Mouse (Mus musculus) brain, adult 2 months (tissue): ENCODE measurements at regions not wholly inside any gene's neighbourhood (a gene's known extent, or its start where the extent isn't known, plus 50 kb on each side); places are given as distances from the start of the nearest gene placed in this dataset.
"Not testable (repeated sequence)": the region's sequence is repeated elsewhere in the genome, so short reads cannot be mapped to it uniquely, and the experiment has no call there.

Source experiments
- DNase-seq: peaks from one replicate; pipeline ENCODE4 v3.0.0; 2011; ENCODE audit warnings: low read depth, low spot score

GRCm38 (mm10) chr10:117477331-117478201 is 97.8 kb upstream of the Cpsf6 start:
- no peak for DNase-seq

DNA sequence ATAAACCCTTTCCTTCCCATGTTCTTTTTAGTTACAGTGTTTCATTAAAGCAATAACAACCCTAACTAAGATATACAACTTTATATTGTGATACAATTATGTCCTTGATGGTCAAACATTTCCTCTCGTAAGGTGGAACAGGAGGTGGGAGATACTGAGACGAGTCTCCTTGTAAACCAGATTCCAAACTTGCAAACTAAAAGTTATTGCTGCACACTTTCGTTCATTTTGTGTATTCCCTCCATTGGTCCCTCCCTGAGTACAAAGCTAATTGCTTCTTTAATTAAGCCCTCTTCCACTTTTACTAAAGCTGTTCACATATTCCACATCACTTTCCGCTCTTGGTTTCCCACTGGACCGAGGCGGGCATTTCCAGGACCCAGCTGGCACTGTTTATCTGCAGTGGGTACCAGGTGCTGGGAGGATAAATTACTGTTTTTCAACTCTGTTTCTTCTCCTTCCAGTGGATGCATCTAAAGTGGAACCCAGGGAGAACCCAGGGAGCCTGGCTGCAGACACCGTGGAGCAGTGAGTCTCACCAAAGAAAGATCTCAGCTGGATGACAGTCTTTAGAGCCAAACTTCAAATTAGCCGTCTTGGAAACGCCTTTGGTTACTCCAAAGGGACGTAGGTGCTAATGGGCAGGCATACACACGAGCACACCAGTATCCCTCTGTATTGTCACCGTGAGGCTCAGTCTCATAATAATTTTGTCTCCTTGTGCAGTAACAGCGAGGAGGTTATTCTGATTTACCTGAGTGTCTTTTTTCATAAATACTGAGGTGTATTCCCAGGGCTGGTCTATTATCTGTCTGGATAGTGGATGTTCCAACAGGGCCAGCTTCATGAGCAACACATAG is 95.5 kb upstream of the Cpsf6 start:
- DNase-seq = no peak

GRCm38 (mm10) chr10:117474351-117475085 is 94.7 kb upstream of the Cpsf6 start:
- DNase-seq = no peak

GRCm38 (mm10) chr10:117473471-117473870 is 93.7 kb upstream of the Cpsf6 start:
- DNase-seq = no peak

GRCm38 (mm10) chr10:117472568-117472930 is 92.7 kb upstream of the Cpsf6 start:
- DNase-seq = no peak

DNA sequence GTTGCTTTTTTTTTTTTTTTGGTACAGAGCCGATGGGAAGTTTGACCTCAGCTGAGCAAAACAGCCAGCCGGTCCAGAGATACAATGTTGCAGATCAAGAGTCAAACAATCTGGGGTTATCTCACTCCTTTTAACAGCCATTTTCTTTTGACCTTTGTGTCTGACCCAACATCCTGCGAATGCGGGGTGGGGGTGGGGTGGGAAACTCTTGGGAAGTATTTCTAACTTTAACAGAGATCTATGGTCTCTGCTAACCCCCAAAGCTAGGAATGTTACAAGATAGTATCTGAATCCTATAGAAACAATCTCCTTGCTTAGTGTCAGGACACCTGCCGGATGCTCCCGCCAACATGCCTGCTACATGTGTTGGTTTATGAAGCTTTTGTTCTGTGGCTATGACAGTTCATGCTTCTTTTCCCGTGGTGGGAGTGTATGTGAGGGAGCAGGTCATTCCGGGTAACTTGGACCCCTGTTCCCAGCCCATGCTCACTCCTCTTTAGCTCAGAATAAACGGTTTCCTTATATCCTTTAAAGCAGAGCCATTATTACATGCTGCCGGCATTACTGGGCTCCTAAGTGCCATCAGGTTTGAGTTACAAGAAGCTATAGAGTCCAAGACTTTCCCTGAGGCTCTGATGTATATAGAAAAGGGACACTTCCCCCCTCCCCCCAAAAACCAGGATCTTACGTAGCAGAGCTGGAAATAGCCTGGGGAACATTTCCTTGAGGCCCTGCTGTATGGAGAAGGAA is 92.2 kb upstream of the Cpsf6 start:
- no peak for DNase-seq

DNA sequence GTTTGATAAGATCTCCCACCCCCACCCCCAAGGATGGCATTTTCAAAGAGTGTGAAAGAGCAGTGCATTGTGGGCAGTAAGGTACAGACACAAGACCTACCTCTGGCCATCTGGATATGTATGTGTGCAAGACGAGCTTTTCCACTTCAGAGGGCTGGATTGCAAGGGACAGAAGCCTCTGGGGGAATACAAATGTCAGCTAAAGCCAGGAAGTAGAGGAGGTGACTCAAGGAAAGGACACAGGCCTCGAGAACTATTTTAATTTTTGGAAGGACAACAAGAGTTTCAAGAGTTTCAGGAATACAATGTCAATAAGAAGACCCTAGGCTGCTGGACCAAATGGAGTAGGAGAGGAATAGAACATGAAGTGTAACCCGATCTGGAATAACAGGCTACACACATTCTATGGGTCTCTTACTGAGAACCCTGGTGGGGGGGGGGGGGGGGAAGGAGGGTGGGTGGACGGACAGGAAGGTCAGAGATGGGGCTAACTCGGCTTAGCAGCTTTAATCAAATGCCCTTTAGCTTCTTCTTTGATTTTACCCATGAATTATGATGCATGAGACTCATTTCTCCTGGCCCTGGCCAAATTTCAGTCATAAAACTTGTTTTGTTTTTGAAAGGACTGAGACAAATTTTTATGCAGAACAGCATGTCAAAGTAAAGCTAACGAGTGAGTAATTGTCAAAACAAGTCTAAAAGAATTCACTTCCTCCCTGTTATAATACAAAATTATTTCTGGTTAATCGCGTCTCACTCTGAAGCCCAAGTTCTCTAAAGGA is 91.4 kb upstream of the Cpsf6 start:
- DNase-seq = no peak

DNA sequence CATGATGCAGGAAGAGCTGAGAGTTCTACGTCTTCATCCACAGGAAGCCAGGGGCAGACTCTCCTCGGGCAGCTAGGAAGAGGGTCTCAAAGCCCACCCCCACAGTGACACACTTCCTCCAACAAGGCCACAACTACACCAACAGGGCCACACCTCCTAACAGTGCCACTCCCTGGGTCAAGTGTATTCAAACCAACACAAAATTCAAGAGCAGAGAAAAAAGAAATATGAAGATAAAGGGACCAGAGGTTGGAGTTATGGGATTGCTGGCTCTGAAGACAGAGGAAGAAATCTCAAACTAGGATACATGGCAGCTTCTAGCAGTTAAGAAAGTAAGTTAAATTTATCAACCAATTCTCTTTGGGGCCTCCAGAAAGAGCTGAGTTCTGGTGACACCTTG is 90.7 kb upstream of the Cpsf6 start:
- DNase-seq = no peak

DNA sequence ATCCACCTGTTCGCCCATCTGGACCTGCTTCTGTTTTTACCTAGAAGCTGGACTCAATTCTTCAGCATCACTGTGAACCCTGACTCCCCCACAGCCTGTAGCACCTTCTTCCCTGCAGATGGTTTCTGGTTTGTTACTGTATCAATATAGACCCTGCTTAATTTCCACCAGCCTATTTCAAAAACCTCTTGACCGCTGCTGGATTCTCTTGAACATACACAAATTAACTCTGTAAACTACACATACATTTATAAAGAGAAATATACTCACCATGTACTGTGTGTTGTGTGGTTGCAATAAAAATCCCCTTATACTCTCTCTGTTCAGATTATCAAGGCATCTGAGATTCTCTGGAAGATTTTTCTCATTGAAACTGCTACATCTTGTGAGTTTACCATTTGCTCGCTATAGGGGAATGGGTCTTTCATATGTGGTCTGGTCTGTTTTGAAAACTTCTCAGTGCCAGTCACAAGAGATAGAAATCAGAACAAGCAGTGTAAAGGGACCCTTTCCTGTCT is 89.8 kb upstream of the Cpsf6 start:
- DNase-seq = no peak

GRCm38 (mm10) chr10:117468931-117469572 is 89.2 kb upstream of the Cpsf6 start:
- DNase-seq = no peak

GRCm38 (mm10) chr10:117468381-117468780 is 88.6 kb upstream of the Cpsf6 start:
- DNase-seq = no peak

DNA sequence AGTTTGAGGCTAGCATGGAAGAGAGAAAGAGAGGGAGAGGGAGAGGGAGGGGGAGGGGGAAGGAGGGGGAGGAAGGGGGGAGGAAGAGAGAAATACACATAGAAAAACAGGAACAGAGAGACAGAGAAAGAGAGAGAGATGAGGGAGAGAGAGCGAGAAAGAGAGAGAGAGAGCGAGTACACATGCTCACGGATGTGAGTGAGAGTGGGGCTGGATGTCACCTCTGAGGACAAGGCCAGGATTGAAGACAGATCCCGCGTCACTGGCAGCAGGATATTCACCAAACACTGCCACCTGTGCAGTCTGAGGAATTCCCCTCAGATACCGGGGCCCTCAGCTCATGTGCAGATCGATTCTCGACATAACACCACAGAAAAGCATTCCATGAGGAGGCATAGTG is 87.3 kb upstream of the Cpsf6 start:
- DNase-seq = no peak

GRCm38 (mm10) chr10:117466391-117466790 is 86.6 kb upstream of the Cpsf6 start:
- no peak for DNase-seq

DNA sequence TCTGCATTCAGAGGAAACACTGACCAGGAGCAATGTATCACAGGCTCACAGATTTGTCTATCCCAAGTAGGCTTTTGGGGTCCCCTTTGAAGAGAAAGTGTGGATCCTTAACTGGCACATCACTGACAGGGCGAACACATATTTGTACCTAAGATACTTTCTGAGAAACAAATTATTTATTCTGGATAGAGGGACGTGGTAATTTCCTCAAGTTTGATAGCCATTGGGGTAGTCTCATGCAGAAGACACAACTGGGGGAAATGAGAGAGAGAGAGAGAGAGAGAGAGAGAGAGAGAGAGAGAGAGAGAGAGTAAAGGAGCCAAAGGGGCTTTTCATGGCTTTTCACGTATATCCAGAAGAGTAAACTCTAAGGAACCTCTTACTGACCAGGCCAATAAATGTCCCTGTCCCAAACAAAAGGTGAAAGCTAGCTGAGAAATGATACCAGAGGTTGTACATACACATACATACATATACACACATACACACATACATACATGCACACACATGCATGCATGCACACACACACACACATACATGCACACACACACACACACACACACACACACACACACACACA is 85.9 kb upstream of the Cpsf6 start:
- no peak for DNase-seq

- DNase-seq = no peak
These were observed 85.3 kb upstream of the Cpsf6 start for GRCm38 (mm10) chr10:117465058-117465660.

DNA sequence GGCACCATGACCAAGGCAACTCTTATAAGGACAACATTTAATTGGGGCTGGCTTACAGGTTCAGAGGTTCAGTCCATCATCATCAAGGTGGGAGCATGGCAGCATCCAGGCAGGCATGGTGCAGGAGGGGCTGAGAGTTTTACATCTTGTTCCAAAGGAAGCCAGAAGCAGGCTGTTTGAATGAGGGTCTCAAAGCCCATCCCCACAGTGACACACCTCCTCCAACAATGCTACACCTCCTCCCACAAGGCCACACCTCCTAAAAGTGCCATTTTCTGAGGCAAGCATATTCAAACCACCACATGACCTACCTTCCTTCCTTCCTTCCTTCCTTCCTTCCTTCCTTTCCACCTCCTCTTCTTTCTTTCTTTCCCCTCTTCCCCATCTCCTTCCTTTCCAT is 84.5 kb upstream of the Cpsf6 start:
- DNase-seq = not testable (repeated sequence)

GRCm38 (mm10) chr10:117463636-117464035 is 83.8 kb upstream of the Cpsf6 start:
- DNase-seq = no peak

- no peak for DNase-seq
These were observed 83.1 kb upstream of the Cpsf6 start for GRCm38 (mm10) chr10:117462921-117463320.
